Mouse (Mus musculus) MEL (cell line): ENCODE data around the gene Camta1.

Source experiments
- CHD2 ChIP-seq: IDR thresholded peaks from 2 replicates; pipeline ENCODE4 v1.6.1; 2011; ENCODE audit warnings: low read length, improper control_type of control experiment
- CTCF ChIP-seq, 3 experiments: IDR thresholded peaks in 2 of 3; conservative IDR thresholded peaks in 1 of 3; 2 replicates each; pipeline ENCODE4 v1.5.1; 2011 to 2012; ENCODE audit warnings: low read length in 3 of 3, low read depth in 2 of 3, mild to moderate bottlenecking in 2 of 3, improper control_type of control experiment in 1 of 3, inconsistent platforms in 1 of 3, mixed read lengths in 1 of 3, moderate library complexity in 1 of 3; ENCODE audit not compliant: control insufficient read depth in 1 of 3, insufficient read depth in 1 of 3, poor library complexity in 1 of 3, severe bottlenecking in 1 of 3
- MAFK ChIP-seq: IDR thresholded peaks from 2 replicates; pipeline ENCODE4 v1.6.1; 2011; ENCODE audit warnings: low read depth, mild to moderate bottlenecking, low read length, improper control_type of control experiment, borderline replicate concordance
- POLR2A ChIP-seq, 2 experiments: IDR thresholded peaks; 2 replicates each; pipeline ENCODE4 v1.6.1; 2011 to 2012; ENCODE audit warnings: low read length in 2 of 2, mild to moderate bottlenecking in 2 of 2, control low read depth in 1 of 2, improper control_type of control experiment in 1 of 2, low read depth in 1 of 2, moderate library complexity in 1 of 2; ENCODE audit not compliant: control insufficient read depth in 1 of 2, insufficient read depth in 1 of 2, poor library complexity in 1 of 2

- TF ChIP-seq CTCF (IDR thresholded peaks at IDR 0.05 in 2 of 3, conservative IDR thresholded peaks at IDR 0.05 in 1 of 3; ENCODE audit: control insufficient read depth in 1 of 3, insufficient read depth in 1 of 3, low read depth in 2 of 3, low read length in 3 of 3, poor library complexity in 1 of 3, severe bottlenecking in 1 of 3): no peak
- TF ChIP-seq POLR2A (IDR thresholded peaks at IDR 0.05; ENCODE audit: control insufficient read depth in 1 of 2, insufficient read depth in 1 of 2, low read depth in 1 of 2, low read length in 2 of 2, poor library complexity in 1 of 2): no peak
- TF ChIP-seq MAFK: no peak
- TF ChIP-seq CHD2: no peak
Observed at GRCm38 (mm10) chr4:151458686-151459085, 403.0 kb downstream of the Camta1 start.
